Mouse (Mus musculus): ENCODE results near the gene Ppme1.
A peak's percentile ranks its signal among the peaks of the same experiment; 100 is the strongest.

The Ppme1 gene

DNA sequence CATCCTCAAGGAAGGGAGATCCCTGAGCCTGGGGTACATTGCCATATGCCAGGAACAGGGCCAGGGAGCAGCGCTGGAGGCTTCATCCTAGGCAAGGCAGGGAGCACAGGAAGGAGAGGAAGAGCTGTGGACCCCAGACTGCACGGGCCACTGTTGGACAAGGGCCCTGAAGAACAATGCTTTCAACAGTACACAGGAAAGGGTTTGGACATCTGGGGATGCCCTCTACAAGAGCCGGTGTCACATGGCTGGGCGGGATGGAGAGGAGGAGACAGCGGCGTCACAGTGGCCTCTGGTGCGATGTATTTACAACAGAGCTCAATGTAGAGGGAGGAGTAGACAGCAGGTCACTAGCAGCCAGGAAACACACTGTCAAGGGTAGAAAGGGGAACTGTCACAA, 44.6 kb downstream of the Ppme1 start:
- DNase-seq (ENCODE audit: low spot score in 2 of 2) = no peak

DNA sequence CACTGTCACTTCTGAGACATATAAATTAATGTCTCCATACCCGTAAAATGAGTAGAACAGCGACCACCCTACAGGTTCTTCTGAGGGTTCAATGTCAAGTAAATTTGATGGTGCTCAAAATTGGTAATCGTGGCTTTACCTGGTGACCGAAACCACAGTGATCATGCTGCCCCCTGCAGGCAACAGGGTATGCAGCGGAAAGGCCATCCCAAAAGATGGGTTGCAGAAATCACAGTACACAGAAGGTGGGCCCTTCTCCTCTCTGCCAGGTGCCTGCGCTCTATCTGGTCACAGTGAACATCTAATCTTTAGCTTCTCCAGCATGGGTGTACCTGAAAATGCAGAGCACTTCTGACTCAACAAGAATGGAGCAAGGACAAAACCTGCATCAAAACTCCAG, 46.6 kb downstream of the Ppme1 start:
- DNase-seq (ENCODE audit: low spot score in 2 of 2) = no peak

DNA sequence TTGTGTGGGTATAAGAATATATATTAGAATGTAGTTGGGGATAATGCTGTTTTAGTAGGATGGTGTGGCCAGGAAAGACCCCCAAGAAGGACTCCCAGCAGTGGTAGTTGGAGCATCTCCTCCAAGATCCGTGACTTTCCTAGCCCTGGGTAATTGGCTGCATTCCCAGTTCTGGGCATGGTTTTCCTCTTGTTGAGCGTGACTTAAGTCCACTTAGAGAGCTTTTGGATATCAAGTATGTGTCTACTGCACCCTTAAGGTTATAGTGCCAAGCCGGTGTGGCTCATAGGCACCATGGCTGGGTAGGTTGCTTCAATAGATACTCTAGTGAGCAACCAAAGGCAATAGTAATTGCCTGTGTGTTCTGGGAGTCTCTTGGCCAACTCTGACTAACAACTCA, 48.4 kb downstream of the Ppme1 start:
- DNase-seq (ENCODE audit: low spot score in 2 of 2) = no peak

DNA sequence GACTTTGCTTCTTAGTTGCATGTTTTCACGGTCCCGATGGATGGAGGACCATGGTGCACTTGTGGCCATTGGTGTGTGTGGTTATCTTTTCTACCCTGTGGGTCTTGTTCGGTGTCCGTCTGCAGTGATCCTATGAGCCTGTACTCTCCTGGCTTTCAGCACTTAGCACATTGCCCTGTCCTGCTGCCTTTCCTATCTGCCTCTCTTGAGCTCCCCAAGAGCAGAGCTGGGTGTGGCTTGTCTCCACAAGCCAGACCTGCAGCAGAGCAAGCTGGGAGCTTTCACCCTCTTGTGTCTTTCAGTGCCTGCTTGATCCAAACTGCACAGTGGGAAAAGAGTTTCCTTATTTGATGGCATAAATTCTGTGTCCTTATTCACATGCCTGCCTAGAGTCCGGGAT, 54.6 kb downstream of the Ppme1 start:
- DNase-seq (ENCODE audit: low spot score in 2 of 2) = no peak

DNA sequence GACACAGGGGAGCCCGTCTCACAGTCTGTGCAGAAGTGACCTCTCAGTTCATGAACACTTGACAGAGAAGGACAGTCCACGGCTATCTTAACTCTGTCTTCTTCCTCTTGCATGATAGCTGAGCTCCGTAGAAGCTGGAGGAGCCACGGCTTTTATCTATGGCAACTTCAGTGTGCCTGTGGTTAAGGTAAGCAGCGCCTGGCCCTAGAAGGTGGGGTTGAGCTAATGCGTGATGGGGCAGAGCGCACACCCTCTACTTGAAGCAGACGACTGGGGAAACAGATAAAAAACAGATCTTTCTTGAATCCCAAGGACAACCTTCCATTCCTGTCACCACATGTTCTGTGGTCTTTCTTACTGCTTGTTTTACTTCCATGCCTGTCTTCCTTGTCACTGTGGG, 55.2 kb downstream of the Ppme1 start:
- DNase-seq (ENCODE audit: low spot score in 2 of 2) = no peak

DNA sequence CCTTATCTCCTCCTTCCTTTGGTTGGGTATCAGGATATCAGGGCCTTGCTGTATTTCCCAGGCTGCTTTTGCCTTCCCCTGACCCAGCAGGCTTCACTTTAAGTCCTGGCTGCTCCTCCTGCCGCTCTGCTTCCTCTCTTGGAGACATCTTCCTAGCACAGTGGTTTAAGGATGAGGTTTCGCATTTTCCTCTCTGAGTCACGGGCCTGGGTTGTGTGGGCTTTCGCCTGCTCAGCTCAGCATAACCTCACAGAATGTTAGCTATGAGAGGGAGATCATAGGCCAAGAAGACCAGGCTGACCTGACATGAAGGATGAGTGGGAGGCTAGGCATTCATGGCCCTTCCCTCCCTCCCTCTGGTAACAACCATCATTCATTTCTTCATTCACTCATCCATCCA, 59.4 kb downstream of the Ppme1 start:
- DNase-seq (ENCODE audit: low spot score in 2 of 2) = no peak

DNA sequence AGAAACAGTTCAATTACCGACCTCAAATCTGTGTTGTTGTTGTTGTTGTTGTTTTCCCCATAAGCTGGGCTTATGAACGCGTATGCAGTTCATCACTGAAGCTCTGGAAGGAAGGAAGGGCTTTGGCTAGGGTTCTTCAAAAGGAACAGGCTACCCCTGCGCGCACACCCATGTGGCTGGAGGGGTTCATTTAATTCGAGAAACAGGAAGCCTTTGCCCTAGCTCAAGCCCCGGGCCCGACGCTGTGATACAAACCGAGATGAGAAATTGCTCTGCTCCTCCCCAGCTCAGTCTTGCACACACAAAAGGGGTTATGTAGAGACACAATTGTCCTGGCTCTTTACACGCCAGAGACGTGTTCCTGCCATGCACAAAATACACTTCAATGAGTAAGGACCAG, 61.8 kb downstream of the Ppme1 start:
- no peak for DNase-seq (ENCODE audit: low spot score in 2 of 2)

DNA sequence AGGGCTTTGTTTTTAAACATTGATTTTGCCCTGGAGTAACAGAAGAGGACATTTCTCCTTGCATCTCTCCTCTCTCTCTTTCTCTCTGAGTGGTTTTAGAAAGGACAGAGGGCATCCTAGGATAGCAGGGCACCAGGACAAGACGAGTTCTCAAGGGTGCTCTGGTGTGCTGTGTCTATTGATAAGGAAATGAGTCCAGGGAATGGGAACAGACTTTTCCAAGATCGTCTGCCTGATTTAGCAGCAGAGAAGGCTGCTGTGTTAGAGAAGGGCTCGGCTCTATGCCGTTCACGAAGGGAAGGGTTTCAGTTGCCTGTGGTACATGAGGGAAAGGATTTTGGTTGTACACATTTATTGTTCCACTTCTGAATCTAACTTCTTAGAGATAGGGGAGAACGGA, 62.4 kb downstream of the Ppme1 start:
- DNase-seq (ENCODE audit: low spot score in 2 of 2) = no peak

GRCm38 (mm10) chr7:100309216-100309615, 62.9 kb downstream of the Ppme1 start:
- DNase-seq (ENCODE audit: low spot score in 2 of 2) = no peak

DNA sequence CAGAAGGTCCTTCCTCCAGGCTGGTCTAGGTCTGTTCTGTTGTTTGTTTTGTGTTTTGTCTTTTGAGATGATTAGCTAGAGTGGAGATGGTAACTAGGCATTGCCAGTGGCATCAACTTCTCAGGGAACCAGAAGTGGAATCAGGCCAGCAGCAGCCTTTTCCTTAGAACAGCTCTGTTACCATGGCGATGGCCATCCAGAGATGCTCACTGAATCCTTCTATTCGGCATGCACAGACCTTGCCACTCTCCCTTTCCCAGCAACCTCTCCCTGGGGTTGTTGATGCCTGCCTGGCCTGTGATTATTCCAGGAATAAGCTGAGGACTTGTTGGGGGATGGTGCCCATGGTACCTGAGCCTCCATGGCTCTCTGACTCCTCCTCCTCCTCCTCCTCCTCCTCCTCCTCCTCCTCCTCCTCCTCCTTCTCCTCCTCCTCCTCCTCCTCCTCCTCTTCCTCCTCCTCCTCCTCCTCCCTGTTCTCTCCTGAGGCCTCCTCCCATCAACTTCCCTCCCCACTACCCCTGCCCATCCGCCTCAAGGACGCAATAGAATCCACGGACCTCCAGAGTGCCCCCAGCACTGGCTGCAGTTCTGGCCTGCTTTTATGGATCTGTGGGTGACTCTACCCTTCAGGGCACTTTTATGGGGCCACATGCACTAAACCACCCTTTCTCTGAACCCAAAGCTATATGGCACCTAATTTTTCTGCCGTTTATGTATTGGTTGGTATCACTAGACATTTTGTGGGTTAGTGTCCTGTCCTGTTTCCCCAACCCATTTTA, 64.0 kb downstream of the Ppme1 start:
- peak; percentile 37 to 38 for DNase-seq (ENCODE audit: low spot score in 2 of 2)

DNA sequence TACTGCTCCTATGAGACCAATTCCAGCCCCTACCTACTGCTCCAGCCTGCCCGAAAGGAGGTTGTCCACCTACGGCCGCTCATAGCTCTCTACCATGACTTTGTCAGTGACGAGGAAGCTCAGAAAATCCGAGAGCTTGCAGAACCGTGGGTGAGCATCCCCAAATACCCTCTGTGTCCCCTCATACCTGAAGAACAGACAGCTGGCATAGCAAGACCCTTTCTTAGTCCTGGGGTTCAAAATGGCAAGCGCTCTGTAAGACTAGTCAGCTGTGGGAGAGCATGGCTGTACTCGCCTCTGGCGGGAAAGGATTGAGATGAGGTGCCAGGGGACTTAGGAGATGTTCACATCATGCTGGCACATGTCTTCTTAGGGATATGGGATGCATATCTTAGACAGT, 66.2 kb downstream of the Ppme1 start:
- DNase-seq (ENCODE audit: low spot score in 2 of 2) = no peak

DNA sequence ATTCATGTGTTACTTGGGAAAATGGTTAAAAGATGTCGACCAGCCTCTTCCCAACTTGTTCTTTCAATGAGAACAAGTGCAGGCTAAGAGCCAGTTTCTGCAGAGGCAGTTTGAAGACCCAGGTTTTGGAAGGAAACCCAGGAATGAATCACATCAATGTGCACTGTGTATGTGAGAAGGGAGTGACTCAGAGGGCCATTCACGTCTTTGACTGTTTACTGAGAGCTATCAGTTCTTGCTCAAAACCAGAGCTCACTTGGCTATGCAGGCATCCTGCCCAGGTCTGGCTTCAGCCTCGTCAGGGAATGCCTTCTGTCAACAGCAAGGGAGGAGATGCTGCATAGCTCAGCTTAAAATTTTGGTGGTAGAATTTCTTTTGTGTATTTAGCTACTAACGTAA, 69.8 kb downstream of the Ppme1 start:
- DNase-seq (ENCODE audit: low spot score in 2 of 2) = peak; percentile 40 to 60

- DNase-seq (ENCODE audit: low spot score in 2 of 2) = no peak
Measured at GRCm38 (mm10) chr7:100301390-100301789, 70.7 kb downstream of the Ppme1 start.

DNA sequence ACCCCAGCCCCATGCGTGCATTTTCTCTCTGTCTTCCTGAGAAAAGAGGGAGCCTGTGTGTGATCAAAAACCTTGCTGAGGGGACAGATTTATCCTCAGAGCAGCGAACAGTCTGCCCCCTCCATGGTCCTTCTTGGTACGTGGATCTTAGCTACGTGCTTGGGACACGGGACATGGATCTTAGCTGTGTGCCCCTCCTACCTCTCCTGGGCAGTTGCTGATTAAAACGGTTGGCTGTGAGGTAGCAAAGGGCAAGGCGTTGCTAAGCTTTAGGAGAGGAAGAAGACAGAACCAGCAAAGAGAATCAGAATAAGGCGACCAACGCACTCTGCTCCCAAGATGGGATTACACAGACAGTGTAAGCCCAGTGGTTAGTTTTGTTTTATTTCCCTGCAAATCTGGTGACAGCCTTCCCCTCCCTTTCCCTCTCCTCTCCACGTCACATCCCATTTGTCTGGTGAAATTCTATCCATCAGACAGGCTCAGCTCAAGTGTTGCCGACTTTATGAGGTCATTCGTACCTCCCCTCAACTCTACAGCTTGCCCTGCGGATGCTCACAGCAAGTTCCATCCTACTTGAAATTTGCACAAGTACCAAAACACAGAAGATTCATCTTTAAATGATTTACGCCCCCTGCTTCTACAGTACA, 73.1 kb downstream of the Ppme1 start:
- DNase-seq (ENCODE audit: low spot score in 2 of 2) = no peak

DNA sequence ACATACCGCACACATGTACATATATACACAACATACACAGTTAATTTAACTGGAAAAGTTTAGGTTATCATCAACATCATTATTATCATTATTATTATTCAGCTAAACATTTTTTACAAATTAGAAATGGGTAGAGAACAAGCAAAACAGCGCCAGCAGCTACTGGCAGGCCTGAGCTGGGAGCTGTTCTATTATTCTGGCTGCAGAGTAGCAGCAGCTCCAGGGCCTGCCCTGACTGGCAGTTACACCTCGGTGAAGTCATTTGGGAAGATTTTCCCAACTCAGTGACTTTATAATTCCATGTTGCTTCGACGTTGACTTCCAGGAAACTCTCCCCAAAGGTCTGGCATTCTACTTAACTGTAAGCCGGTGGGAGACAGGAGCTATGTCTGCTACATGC, 75.4 kb downstream of the Ppme1 start:
- no peak for DNase-seq (ENCODE audit: low spot score in 2 of 2)

- DNase-seq (ENCODE audit: low spot score in 2 of 2) = no peak
Measured at GRCm38 (mm10) chr7:100295745-100296144, 76.4 kb downstream of the Ppme1 start.

- DNase-seq (ENCODE audit: low spot score in 2 of 2) = no peak
Measured at GRCm38 (mm10) chr7:100293546-100293945, 78.6 kb downstream of the Ppme1 start.

GRCm38 (mm10) chr7:100288622-100289021, 83.5 kb downstream of the Ppme1 start:
- no peak for DNase-seq (ENCODE audit: low spot score in 2 of 2)

DNA sequence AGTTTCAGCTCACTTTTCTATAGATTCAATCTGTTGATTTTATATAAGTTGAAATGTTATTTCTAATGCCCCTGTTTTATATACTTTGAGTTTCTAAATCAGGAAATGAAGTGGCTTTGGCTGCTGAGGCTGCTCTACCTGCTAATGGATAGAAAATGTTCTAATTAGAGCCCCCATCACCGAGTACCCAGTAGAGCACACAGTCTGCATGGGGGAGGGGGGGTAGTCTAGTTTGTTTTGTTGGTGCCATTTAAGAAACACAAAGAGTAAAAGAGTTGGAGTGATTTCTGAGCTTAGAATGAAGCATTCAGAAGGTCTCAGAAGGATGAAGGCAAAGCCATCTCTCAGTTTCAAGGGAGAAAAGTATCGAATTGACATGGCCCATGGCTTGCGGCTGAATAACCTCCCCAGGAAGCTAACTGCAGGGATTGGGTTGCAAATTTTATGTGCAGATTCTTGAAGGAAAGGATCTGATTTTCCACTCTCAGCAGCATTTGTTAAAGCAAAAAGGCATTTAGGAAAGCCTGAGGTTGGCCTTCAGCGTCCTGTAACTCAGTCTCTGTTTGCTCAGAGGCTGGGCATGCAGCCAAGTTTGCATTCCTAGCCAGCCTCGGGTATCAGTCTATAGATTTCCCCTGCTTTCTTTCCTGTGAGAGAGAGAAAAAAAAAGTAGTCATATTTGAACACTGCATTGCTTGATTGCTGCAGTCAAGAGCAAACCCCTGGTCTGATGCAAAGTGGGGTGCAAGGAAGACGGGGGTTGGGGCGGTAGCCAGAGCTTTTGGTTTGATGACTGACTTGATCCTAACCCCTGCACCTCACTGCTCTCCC, 84.1 kb downstream of the Ppme1 start:
- DNase-seq (ENCODE audit: low spot score in 2 of 2) = no peak

- DNase-seq (ENCODE audit: low spot score in 2 of 2) = no peak
Measured at GRCm38 (mm10) chr7:100285383-100285782, 86.7 kb downstream of the Ppme1 start, which contains the start of gene P4ha3. Gene P4ha3 (plus strand): TSS chr7:100285520.

DNA sequence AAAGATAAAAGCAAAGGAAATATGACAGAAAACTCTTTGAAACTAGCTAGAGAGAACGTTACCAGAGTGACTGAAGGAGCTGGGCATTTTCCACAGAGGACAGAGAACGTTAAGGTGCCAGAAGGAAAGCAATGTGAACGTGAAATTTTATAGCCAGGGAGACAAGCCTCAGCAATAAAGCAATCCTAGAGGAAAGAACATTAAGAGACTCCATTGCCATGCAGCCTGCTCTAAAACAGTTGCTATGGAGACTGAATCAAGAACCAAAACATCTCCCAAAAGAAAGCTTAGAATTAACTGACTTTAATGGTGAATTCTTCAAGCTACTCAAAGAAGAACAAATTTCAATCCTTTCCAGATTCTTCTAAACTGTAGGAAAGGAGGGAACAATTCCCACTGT, 88.8 kb downstream of the Ppme1 start:
- no peak for DNase-seq (ENCODE audit: low spot score in 2 of 2)

- no peak for DNase-seq (ENCODE audit: low spot score in 2 of 2)
Measured at GRCm38 (mm10) chr7:100281596-100281995, 90.5 kb downstream of the Ppme1 start.

DNA sequence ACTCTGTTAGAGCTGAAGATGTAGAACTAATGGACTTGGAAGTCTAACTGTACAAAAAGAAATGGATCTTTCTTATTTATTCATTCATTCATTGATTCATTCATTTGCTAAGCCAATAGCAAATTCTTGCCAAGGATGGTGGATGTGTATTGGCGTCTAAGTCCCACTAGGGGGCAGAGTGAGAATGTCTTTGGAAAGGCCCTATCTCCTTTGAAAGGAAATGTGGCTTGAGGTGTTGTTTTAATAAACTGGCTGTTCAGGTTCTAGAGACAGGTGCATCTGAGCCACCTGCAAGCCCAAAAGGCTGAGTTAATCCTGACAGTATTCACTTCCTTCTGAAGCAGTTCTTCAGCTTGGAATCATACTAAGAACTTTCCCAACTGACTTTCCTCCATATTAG, 92.3 kb downstream of the Ppme1 start:
- no peak for DNase-seq (ENCODE audit: low spot score in 2 of 2)

All from frontal cortex, postnatal 14 days (tissue).